Mouse (Mus musculus) thymus, postnatal 14 days (tissue): ENCODE measurements at regions not wholly inside any gene's neighbourhood (a gene's known extent, or its start where the extent isn't known, plus 50 kb on each side); places are given as distances from the start of the nearest gene placed in this dataset.
"Not testable (repeated sequence)": the region's sequence is repeated elsewhere in the genome, so short reads cannot be mapped to it uniquely, and the experiment has no call there.

ENCODE experiments used
- DNase-seq: peaks from one replicate; pipeline ENCODE4 v3.0.0; 2021

DNA sequence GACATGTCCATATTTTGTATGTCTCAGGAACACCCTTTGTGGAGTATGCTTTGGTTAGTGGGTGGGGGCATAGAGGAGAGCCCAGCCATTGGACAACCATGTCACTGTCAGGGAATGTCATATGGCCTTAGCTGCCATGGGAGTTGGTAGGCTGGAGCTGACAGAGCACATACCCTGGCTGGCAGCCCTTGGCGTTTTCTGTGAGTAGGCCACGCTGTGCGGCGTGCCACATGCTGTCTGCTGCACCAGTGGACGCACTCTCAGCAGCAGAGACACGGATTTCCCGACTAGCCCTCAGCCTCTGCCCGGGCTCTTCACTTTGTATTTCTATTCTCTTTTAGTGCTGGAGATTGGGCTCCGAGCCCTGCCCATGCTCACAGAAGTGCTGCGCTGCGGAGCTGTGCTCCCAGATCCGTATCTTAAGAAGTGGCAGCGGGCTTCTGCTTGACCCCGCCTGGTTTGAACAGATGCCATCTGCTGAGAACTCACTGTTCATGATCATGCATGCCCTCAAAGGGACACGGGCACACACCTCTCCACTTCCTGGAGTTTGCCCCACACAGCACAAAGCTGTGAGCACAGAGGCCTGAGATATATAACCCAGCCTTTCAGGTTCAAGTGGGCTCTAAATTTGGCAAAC lies 160.1 kb downstream of the Sall1 start:
- no peak for DNase-seq

DNA sequence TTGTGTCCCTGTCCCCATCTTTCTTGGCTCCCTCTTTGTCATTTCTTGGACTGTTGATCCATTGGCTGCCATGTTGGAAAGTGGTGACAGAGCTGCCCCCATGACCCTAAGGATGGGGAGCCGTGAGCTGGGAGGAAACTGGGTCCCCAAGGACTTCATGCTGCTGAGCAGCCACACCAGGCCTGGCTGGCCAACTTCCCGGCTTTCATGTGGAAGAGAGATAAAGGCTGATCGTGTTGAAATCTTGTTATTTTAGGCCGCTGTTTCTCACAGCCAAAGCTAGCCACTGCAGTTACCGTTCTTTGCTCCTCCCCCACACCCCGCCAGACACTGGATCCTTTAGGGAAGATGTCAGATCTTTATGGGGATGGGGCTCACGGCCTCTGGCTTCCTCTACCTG lies 164.1 kb downstream of the Sall1 start:
- DNase-seq = no peak

DNA sequence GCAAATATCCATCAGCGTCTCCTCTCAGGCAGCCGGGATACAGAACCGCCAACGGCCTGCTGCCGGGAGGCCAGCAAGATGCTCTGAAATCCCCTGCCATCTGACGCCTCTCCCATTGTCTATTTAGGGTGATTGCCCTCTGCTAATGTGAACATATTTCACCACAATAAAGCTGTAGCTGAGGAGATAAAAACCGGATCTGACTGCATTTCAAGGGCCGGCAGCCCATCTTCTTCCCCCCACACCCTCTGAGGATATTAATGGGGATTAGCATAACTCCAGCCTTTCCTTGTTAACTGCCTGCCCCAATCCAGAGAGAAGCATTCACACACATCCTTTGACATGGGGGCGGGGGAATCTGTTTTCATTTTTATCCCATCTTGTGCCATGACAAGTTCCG lies 166.0 kb downstream of the Sall1 start:
- DNase-seq = no peak

DNA sequence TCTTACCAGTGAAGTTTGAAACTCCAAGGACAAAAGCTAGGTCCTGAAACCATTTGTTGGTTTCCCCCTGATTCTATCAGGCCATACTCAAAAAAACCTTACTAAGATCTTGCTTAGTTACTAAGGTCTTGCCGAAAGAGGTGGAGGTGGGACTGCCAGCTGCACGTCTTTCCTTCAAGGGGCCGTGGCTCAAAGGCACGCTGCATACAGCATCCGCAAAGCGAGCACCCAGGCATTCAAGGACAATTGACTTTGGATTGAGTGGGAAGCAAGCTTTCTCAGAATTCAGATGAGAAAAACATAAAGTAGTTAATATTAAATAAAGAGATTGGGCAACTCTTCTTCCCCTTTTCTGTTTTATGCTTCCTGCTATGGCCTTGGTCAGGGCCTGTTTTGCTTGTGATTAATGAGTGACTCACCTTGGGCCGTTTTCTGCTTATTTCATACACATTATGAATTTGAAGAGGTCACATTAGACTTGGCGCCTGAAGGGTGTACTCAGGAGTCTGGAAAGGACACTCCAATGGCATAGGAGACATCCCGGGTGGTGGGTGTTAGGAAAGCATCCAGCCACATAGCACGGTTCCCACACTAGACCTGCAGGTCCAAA lies 166.1 kb downstream of the Cyld start:
- no peak for DNase-seq

DNA sequence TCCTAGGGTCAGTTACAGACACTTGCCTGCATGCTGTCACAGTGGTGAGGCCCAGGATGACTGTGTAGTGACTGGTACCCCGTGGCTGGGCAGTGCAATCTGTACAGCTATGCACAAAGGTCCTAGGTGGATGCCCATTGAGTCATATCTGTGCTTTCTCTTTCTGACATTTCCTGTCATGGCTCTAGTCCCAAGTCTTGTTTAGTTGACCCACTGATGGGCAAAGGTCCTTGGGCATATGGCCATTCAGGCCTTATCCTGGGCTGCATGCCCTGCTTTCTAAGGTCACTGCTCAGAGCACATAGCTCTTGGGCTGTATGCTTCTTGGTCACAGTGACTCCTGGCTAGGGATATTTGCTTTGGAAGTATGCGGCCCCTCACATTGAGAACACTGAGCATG lies 160.4 kb downstream of the Cyld start:
- DNase-seq = no peak

DNA sequence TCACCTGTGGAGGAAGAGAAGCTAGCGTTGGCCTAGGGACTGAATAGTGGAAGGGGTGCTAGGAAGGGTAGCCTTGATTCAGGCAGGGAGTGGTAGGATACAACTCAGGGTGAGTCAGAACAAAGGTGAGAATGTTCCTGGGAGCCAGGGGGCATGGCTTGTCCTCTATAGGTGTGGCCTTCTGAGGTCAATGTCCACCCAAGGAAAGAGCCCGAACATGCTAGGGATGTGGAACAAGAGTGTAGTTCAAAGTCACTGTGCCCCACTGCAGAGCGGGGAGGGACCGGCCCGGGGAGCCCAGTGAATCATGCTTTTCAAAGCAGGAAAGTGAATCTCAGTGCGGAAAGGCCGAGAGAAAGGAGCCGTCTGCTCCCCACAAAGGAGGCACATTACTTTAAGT lies 156.4 kb downstream of the Cyld start:
- DNase-seq = no peak

DNA sequence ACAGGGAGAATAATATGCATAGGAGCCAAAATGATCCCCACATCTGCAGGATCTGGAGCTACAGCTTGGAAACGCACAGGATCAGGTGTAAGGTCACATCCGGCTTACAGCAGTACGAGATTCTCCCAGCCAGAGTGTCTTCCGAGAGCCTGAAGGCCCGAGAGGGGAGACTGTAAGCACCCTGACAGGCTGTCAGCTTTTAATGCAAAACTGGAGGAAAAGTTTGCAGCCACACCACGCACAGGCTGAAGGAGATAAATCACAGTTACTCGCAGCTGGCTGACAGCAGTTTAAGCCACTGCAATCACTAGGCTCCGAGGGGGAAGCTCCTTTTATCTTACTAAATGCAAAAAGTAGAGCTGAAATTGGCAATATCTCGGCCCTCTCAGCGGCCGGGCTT lies 149.1 kb downstream of the Cyld start:
- DNase-seq = no peak

DNA sequence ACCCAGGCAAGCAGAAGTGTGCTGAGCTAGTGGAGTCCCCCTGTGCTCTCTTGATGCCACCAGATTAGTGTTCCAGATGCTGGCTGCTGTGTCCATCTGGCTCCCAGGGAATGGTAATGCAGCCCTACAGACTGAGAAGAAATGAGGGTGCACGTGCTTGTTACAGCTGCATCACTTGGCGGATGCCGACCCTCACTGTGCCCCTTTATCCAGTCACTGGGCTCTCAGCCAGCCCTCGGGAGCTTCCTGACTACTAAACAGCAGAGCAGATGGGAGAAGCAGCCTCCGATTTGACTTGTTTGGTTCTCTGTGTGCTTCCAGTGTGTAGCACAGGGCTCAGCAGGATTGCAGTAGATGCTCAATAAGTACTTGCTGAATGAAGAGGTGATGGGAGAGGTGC lies 147.5 kb downstream of the Cyld start:
- DNase-seq = no peak

DNA sequence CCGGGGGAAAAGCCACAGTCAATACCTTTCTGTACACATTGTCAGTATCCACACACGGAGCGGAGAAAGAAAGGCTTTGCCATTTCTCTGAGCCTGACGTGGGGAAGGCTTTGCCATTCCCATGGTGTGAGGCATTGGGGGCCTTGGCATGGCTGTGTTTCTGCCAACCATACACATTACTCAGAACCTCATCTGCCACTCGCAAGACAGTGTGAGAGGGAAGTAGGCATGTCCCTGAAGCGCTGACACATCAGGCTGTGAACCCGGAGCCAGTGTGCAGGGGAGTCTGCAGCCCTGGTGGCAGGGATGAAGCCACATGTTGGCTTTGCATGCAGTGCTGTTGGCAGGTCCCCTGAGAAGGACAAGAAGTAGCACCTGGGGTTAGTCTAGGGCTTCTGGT lies 145.6 kb downstream of the Cyld start:
- DNase-seq = no peak

DNA sequence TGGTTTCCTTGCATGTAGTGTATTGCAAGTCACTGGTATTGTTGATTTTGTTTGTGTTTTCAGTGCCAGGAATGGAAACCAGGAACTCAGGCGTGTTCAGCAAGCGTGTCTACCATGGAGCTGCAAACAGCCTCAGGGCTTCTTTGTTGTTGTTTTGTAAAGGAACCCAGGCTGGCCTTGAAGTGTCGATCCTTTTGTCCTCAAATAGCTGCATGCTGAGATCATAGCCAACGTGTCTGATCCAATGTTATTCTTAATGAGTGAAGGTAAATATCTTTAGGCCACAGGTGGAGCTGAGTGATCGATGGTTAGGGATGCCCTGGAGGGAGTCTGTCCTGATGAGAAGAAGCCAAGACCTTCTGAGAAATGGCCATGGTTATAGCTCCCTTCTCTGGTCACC lies 143.3 kb downstream of the Cyld start:
- no peak for DNase-seq

DNA sequence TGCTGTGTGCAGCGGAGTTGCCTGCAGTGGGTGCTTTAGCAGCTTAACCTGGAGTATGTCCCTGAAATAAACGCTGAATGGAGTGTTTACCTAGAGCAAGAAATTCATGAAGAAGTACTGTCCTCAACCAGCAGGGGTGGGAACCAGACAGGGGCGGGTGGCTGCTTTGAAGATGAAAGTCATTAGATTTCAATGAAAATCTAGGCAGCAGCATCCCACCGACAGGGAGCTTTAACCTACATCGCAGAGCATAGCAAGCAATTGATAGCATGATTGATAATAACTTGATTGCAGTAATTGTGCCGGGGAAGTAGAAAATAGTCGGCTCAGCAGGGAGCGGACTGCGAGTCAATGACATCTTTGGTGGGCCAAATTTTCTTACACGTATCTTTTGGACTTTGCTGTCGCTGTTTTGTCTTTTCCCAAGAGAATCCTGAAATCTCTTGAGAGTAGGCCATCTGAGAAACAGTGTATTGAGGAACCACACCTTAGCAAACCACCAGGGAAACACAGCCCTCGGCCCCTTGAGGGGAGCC lies 139.0 kb downstream of the Cyld start:
- DNase-seq = no peak

DNA sequence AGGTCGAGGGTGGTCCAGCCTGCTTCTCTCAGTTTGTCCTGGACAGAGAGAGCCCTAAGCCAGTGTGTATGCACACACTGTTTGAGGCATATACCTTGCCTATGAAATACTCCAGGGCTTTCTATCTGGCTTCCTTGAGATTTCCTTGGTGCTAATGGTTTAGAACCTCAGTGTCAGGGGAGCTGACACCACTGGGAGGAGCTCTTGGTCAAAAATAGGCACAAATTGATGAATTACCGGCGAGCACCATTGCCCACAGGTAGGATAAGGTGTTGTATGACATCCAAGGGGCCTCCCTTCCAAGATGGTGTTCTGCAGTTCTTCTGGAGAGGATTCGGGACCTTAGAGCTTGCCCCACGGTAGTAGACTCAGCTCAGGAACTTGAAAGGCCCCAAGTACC lies 129.0 kb downstream of the Cyld start:
- DNase-seq = no peak

DNA sequence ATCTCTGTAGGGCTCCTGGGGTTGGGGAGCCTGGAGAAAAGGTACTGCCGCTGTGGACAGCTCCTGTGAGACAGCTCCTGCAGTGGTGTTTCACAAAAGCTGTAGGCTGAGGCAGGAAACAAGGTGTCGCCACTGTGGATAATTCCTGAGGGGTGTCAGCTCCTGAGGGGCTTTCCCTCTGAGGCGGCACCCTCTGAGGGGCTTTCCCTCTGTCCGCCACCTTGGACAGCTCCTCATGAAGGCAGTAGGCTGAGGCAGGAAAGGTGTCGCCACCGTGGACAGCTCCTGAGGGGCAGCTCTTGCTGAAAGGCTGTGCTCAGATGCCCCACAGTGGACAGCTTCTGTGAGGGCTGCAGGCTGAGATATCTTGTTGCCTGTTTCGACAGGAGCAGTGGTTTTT lies 127.1 kb downstream of the Cyld start:
- DNase-seq = no peak

DNA sequence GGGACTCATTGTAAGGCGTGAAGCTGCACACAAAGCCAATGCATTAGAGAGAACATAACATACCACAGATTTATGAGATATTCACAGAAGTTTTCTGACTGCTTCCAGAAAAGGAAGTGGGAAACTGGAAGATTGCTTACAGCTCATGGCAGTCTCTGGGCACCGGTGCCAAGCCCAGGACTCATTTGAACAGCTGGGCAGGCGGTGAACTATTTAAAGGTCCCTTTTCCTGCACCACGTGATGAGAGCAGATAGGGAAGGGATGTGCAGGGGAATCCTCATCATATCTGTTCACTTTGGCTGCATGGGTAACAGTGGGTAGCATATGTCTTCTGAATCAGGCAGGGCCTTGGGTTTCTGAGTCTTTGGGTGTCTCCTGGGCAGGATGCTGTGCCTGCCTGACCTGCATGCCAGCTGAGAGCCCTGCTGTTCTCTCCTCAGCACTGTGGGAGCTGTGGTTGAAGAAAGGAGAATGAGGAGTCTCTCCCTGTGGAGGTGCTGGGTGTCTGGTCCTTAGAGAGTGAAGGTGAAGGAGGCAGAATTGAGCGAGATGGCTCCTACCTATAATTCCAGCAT lies 123.5 kb downstream of the Cyld start:
- no peak for DNase-seq

DNA sequence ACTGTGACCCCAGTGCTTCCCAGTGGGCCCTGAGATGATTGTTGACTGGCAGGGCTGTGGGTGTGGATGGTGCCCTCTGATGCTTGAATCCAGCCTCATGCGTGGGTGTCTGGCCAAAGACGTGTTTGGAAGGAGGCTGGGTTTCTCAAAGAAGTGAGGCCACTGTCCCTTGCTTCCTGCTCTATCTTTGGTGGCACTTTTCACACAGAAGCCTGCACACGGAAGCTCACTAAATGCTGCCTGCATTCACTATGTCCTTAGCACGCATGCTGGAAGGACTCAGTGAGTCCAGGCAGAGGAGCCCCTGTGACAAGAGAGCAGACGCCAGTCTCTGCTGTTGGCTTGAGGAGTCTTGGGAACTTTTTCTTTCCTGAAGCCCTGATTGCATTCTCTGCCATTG lies 119.6 kb downstream of the Cyld start:
- no peak for DNase-seq

DNA sequence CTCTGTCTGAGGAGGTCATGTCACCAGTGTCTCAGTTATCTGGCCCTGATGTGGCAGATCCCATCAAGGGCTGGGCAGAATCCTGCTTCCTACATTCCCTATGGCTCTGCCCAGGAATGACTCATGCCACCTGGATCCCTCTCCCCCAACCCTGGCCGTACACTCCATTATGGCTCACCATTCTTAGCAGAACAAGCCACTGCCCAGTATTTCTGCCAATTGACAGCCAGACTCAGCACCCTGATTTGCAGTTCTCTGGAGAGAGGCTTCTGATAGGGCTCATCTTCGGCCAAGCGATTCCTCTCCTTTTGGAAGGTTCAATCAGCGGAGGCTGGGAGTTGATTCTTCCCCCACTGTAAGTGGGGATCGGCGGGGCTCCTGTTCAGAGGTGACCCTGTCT lies 117.4 kb downstream of the Cyld start:
- no peak for DNase-seq

DNA sequence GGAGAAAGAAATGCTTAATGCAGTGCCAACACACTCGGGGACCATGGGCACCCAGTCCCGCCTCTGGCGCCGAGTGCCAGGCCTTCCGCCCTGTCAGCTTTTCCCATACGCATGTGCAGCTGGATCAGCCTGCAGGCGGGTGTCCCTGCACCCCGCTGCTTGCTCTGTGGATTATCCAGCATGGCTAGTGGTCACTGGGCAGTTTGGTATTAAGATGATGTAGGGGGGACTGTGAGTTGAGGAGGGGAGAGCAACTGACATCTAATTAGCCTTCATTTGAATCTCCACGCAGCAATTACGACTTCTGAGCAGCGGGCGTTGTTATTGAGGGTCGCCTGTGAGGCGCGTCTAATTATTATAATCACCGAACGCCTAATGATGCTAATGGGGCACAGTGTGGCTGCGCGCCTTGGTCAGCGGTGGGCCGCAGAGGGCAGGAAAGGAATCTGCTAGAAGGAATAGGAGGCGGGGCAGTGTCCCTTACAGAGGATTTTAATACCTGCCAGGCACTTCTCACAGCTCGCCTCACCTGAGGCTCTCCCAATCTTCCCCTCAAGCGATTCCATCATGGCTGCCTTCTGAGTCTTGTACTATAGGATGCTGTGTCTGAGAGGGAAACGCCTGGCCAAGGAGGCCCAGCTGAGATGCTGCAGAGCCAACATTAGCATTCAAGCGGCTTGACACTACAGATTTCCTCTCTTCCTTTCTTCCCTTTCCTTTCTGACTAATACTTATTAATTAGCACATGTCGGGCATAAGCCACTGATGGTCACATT lies 116.3 kb downstream of the Cyld start:
- DNase-seq = no peak

DNA sequence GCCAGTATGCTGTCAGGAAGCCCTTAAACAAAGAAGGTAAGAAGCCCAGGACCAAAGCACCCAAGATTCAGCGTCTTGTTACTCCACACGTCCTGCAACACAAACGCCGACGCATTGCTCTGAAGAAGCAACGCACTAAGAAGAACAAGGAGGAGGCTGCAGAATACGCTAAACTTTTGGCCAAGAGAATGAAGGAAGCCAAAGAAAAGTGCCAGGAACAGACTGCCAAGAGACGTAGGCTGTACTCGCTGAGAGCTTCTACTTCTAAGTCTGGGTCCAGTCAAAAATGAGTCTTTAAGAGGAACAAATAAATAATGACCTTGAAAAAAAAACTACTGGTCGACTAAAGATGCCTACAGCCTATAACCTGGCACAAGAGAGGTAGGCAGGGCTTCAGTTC lies 110.0 kb downstream of the Cyld start:
- not testable (repeated sequence) for DNase-seq
